Mouse (Mus musculus): ENCODE measurements at regions not wholly inside any gene's neighbourhood (a gene's known extent, or its start where the extent isn't known, plus 50 kb on each side); places are given as distances from the start of the nearest gene placed in this dataset.

GRCm38 (mm10) chr8:23561683-23562385 lies 1150.7 kb downstream of the Mrps31 start:
- DNase-seq (ENCODE audit: low spot score) = no peak
- H3K36me3 ChIP-seq = no peaks in the 10 kb centered on the region
- no peak overlapping the region for H3K4me3 ChIP-seq
- 30% methylated on average over 8 of the region's 8 CpGs for WGBS
- H3K27me3 ChIP-seq (ENCODE audit: low read depth, poor library complexity, severe bottlenecking) = peaks cover 42% of the 10 kb centered on the region
- peaks cover 8% of the 10 kb centered on the region for H3K4me1 ChIP-seq
- no peak overlapping the region for H3K27ac ChIP-seq
- H3K9me3 ChIP-seq (replicated peaks) = no peaks in the 10 kb centered on the region

GRCm38 (mm10) chr8:23562504-23562903 lies 1151.3 kb downstream of the Mrps31 start:
- WGBS = 28% methylated on average over 9 of the region's 9 CpGs
- Histone ChIP-seq H3K36me3 (no peaks in the 10 kb centered on the region), H3K9me3 (replicated peaks) (no peaks in the 10 kb centered on the region), H3K27ac (no peak overlapping the region), H3K4me1 (peaks cover 8% of the 10 kb centered on the region), H3K4me3 (no peak overlapping the region), H3K27me3 (ENCODE audit: low read depth, poor library complexity, severe bottlenecking) (peaks cover 42% of the 10 kb centered on the region)
- DNase-seq (ENCODE audit: low spot score) = no peak

GRCm38 (mm10) chr8:23563065-23564020 lies 1152.2 kb downstream of the Mrps31 start:
- Histone ChIP-seq H3K4me1 (peaks cover 8% of the 10 kb centered on the region), H3K36me3 (no peaks in the 10 kb centered on the region), H3K9me3 (replicated peaks) (no peaks in the 10 kb centered on the region), H3K4me3 (peak overlapping the region; percentile 24; the same call in 1 of the 2 replicates), H3K27ac (no peak overlapping the region), H3K27me3 (ENCODE audit: low read depth, poor library complexity, severe bottlenecking) (peaks cover 42% of the 10 kb centered on the region)
- peak; percentile 33 for DNase-seq (ENCODE audit: low spot score)
- WGBS = 7% methylated on average over 18 of the region's 18 CpGs

- no peak for DNase-seq (ENCODE audit: low spot score)
- 89% methylated on average over 3 of the region's 3 CpGs for WGBS
Measured at GRCm38 (mm10) chr8:23567906-23568305, 1156.7 kb downstream of the Mrps31 start.

GRCm38 (mm10) chr8:23571338-23571737 lies 1154.3 kb downstream of the Adam3 start:
- Histone ChIP-seq H3K9me3 (replicated peaks) (no peaks in the 10 kb centered on the region), H3K4me1 (no peaks in the 10 kb centered on the region), H3K4me3 (no peak overlapping the region), H3K27ac (no peak overlapping the region), H3K27me3 (ENCODE audit: low read depth, poor library complexity, severe bottlenecking) (no peaks in the 10 kb centered on the region), H3K36me3 (no peaks in the 10 kb centered on the region)
- DNase-seq (ENCODE audit: low spot score) = no peak
- 88% methylated on average over 1 of the region's 1 CpGs for WGBS

More at GRCm38 (mm10) chr8:23567906-23568305, 1156.7 kb downstream of the Mrps31 start:
- Histone ChIP-seq H3K4me3 (no peak overlapping the region), H3K4me1 (peaks cover 8% of the 10 kb centered on the region), H3K36me3 (no peaks in the 10 kb centered on the region), H3K27ac (no peak overlapping the region), H3K9me3 (replicated peaks) (no peaks in the 10 kb centered on the region), H3K27me3 (ENCODE audit: low read depth, poor library complexity, severe bottlenecking) (peaks cover 21% of the 10 kb centered on the region)

GRCm38 (mm10) chr8:23580106-23580505 lies 1145.5 kb downstream of the Adam3 start:
- Histone ChIP-seq H3K9me3 (replicated peaks) (no peaks in the 10 kb centered on the region), H3K4me3 (no peak overlapping the region), H3K4me1 (no peaks in the 10 kb centered on the region), H3K27me3 (ENCODE audit: low read depth, poor library complexity, severe bottlenecking) (no peaks in the 10 kb centered on the region), H3K36me3 (no peaks in the 10 kb centered on the region), H3K27ac (no peak overlapping the region)
- DNase-seq (ENCODE audit: low spot score) = no peak
- 94% methylated on average over 4 of the region's 4 CpGs for WGBS

- no peaks in the 10 kb centered on the region for H3K9me3 ChIP-seq (replicated peaks)
- no peak overlapping the region for H3K27ac ChIP-seq
- no peak for DNase-seq (ENCODE audit: low spot score)
- WGBS = 93% methylated on average over 2 of the region's 2 CpGs
- H3K4me3 ChIP-seq = no peak overlapping the region
- H3K36me3 ChIP-seq = no peaks in the 10 kb centered on the region
- H3K4me1 ChIP-seq = no peaks in the 10 kb centered on the region
- H3K27me3 ChIP-seq (ENCODE audit: low read depth, poor library complexity, severe bottlenecking) = no peaks in the 10 kb centered on the region
Measured at GRCm38 (mm10) chr8:23580701-23581100, 1145.0 kb downstream of the Adam3 start.
